Mouse (Mus musculus) gonadal fat pad, adult 2 months (tissue): ENCODE results near the gene Gm10436. TPM values are rescaled to one million over a fixed set of nuclear protein-coding genes. Genes with fewer than 3 reads are reported as not detected.
"Not testable (repeated sequence)": the region's sequence is repeated elsewhere in the genome, so short reads cannot be mapped to it uniquely, and the experiment has no call there.

Experiments
- DNase-seq: peaks from one replicate; pipeline ENCODE4 v3.0.0-alpha.2; 2012; ENCODE audit warnings: low read depth
- polyA plus RNA-seq: library from polyadenylated mRNA; depleted of rRNA; stranded (reverse); fragments of >200 nt; gene quantifications from 2 replicates; pipeline ENCODE4 v1.2.3, GENCODE M21; 2012; rRNA removed

Gene Gm10436
- not detected in 2 replicates for polyA plus RNA-seq

- not testable (repeated sequence) for DNase-seq
Observed at GRCm38 (mm10) chr12:88182008-88182407, at the start of gene Gm10436. TSS of gene Gm10436 (minus strand) at chr12:88182108.

- no peak for DNase-seq
Observed at GRCm38 (mm10) chr12:88219445-88219844, 37.5 kb upstream of the Gm10436 start.

GRCm38 (mm10) chr12:88218059-88218458 lies 36.2 kb upstream of the Gm10436 start:
- DNase-seq = not testable (repeated sequence)

DNA sequence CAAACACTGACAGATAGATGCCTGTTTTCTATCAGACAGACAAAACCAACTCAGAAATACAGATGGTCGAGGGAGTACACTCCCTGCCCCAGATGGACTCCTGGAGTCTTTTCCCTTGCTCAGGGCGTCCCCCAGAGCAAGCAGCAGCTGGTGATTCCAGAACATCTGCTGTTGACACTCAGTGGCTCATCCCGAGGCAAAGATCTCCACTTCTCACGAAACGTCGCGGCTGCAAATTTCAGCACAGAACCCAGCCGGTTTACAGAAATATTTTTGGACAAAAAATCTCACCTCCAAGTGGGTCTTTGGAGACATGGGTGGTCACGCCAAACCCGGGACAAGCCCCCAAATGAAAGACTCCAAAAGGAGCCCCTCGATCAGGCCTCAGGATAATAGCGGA lies 32.7 kb upstream of the Gm10436 start:
- DNase-seq = no peak

DNA sequence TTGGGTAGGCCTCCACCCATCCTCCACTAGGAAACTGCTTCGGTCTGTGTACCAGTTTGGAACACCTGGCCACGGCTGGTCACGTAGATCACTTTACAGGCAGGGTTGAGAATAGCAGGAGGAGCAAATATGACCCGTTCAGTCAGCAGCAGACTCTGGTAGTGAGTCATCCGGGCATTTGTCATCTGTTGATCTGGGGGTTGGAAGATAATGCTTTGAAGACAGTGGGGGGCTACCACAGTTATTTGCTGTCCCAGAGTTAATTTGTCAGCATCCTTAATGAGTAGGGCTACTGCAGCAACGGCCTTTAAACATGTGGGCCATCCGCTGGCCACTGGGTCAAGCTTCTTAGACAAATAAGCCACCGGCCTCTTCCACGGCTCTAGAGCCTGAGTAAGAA lies 29.6 kb upstream of the Gm10436 start:
- DNase-seq = not testable (repeated sequence)

DNA sequence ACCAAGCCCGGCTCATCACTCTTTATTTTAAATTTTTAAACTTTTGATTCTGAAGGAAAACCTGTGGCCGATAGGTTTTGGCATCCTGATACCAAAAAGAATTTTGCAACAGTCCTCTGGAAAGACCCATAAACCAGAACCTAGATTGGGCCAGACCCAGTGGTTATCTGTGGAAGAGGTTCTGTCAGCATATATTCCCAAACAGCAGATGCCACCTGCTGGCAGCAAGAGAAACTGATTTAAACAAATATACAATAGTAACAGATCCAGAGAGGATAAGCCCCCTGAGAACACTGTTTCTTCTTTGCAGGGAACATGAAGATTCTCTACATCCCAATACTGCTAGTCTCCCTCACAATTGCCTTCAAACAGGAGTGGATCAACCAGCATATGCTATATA lies 20.9 kb upstream of the Gm10436 start:
- no peak for DNase-seq

Other genes starting within 250 kb of the Gm10436 start
- gene Gm2042, start 228.0 kb downstream of the Gm10436 start, polyA plus RNA-seq = not detected in 2 replicates
- gene Gm2075, start 170.3 kb downstream of the Gm10436 start, polyA plus RNA-seq = not detected in 2 replicates
- not detected in 2 replicates for gene Gm6803, start 163.3 kb downstream of the Gm10436 start, polyA plus RNA-seq
- not detected in 2 replicates for gene Gm2056, start 155.1 kb downstream of the Gm10436 start, polyA plus RNA-seq
- not detected in 2 replicates for gene Gm16368, start 98.4 kb downstream of the Gm10436 start, polyA plus RNA-seq
- not detected in 2 replicates for gene Gm8332, start 68.0 kb upstream of the Gm10436 start, polyA plus RNA-seq
- not detected in 2 replicates for gene Gm5662, start 92.4 kb upstream of the Gm10436 start, polyA plus RNA-seq
- gene Gm5039, start 141.9 kb upstream of the Gm10436 start, polyA plus RNA-seq = not detected in 2 replicates
- 17.4 and 24.6 TPM in 2 replicates for gene Adck1, start 178.4 kb upstream of the Gm10436 start, polyA plus RNA-seq